Mouse (Mus musculus) intestine, postnatal 0 days (tissue): Measurements from ENCODE around the gene Arhgef18. TPM values are rescaled to one million over a fixed set of nuclear protein-coding genes. Genes with fewer than 3 reads are reported as not detected.

Source experiments
- ATAC-seq: fragments of 200-750 bp; cut with Nextera tagmentation; 2 replicates; pipeline ENCODE4 v1.8.0; 2017; ENCODE audit warnings: mild to moderate bottlenecking, moderate TSS enrichment, moderate library complexity
- H3K27ac ChIP-seq: fragments of 300-500 bp; sonication (generic); 2 replicates; pipeline ENCODE4 v1.5.1; 2014; ENCODE audit warnings: mild to moderate bottlenecking, low read depth, low read length, moderate library complexity
- H3K27me3 ChIP-seq: fragments of 300-500 bp; sonication (generic); replicated peaks from 2 replicates; pipeline ENCODE4 v1.6.1; 2014; ENCODE audit warnings: low read length, mixed read lengths; ENCODE audit not compliant: control insufficient read depth, insufficient read depth
- H3K36me3 ChIP-seq: fragments of 300-500 bp; sonication (generic); 2 replicates; pipeline ENCODE4 v1.6.1; 2014; ENCODE audit warnings: mild to moderate bottlenecking, moderate library complexity; ENCODE audit not compliant: control insufficient read depth, insufficient read depth
- H3K4me1 ChIP-seq: fragments of 300-500 bp; sonication (generic); replicated peaks from 2 replicates; pipeline ENCODE4 v1.6.1; 2014; ENCODE audit warnings: antibody characterized with exemption, low read length, mixed read lengths; ENCODE audit not compliant: control insufficient read depth, insufficient read depth
- H3K4me2 ChIP-seq: fragments of 300-500 bp; sonication (generic); replicated peaks from 2 replicates; pipeline ENCODE4 v1.6.1; 2014; ENCODE audit warnings: low read depth, mild to moderate bottlenecking, moderate library complexity
- H3K4me3 ChIP-seq: fragments of 300-500 bp; sonication (generic); 2 replicates; pipeline ENCODE4 v1.5.1; 2014; ENCODE audit warnings: low read depth, low read length
- H3K9ac ChIP-seq: fragments of 300-500 bp; sonication (generic); 2 replicates; pipeline ENCODE4 v1.6.1; 2014; ENCODE audit warnings: mild to moderate bottlenecking, low read depth, low read length
- H3K9me3 ChIP-seq: fragments of 300-500 bp; sonication (generic); 2 replicates; pipeline ENCODE4 v1.6.1; 2016; ENCODE audit warnings: mixed run types; ENCODE audit not compliant: control insufficient read depth
- CTCF ChIP-seq: sonication (generic); IDR thresholded peaks from 2 replicates; pipeline ENCODE4 v1.5.1; 2016; ENCODE audit warnings: low read depth, mild to moderate bottlenecking, control low read depth, antibody characterized with exemption, moderate library complexity
- WGBS: fragments of 180-500 bp; shearing (Covaris S2); extraction: QIAGEN DNeasy Blood & Tissue Kit; methylation state at CpG from one replicate; pipeline ENCODE4 v1.1.7; 2014; 5-methylcytosine and 5-hydroxymethylcytosine counted together
- polyA plus RNA-seq: library from polyadenylated mRNA; unstranded; fragments of >200 nt; fragmentation: Nextera tagmentation; extraction: Ambion mirVana; gene quantifications from 2 replicates; pipeline ENCODE4 v1.2.1, GENCODE M21; 2015

The Arhgef18 gene
- polyA plus RNA-seq, 1 experiment from 2014 or later = 4.5 TPM

- Histone ChIP-seq H3K27ac (no peak overlapping the region), H3K4me1 (peaks cover 20% of the 10 kb centered on the region), H3K36me3 (no peaks in the 10 kb centered on the region), H3K27me3 (no peaks in the 10 kb centered on the region), H3K4me3 (no peak overlapping the region), H3K9ac (no peak overlapping the region), H3K9me3 (no peaks in the 10 kb centered on the region), H3K4me2 (no peak overlapping the region)
- peak; percentile 86 for ATAC-seq
- no peak for TF ChIP-seq CTCF
- WGBS = 38% methylated on average over 7 of the region's 7 CpGs
Measured at GRCm38 (mm10) chr8:3411901-3412301, 19.1 kb downstream of the Arhgef18 start.

DNA sequence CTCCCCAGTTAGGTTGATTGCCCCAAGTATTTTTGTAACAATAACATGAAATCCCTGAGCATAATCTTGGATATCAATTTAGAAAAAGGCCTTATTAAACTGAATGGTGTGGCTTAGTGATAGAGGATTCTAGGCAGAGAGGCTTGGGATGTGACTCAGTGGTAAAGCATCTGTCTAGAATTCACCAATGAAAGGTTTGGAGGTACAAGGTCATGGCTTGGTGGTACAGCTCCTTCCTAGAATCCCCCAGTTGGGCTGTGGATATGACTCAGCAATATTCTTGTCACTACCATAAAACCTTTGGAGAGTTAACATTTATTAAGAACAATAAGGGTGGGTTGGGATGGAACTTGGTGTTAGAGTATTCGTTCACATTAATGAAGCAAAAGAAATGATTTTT, 20.0 kb downstream of the Arhgef18 start:
- H3K4me3 ChIP-seq = no peak overlapping the region
- H3K4me2 ChIP-seq = no peak overlapping the region
- 91% methylated on average over 1 of the region's 1 CpGs for WGBS
- no peak overlapping the region; the same call in 1 of the 2 replicates for H3K27ac ChIP-seq
- no peaks in the 10 kb centered on the region for H3K36me3 ChIP-seq
- no peak for ATAC-seq
- no peaks in the 10 kb centered on the region for H3K27me3 ChIP-seq
- H3K9me3 ChIP-seq = no peaks in the 10 kb centered on the region
- H3K4me1 ChIP-seq = peaks cover 25% of the 10 kb centered on the region
- no peak overlapping the region for H3K9ac ChIP-seq
- TF ChIP-seq CTCF = no peak

GRCm38 (mm10) chr8:3414639-3415190, 21.9 kb downstream of the Arhgef18 start:
- Histone ChIP-seq H3K4me3 (no peak overlapping the region), H3K4me2 (no peak overlapping the region), H3K27me3 (no peaks in the 10 kb centered on the region), H3K4me1 (peaks cover 27% of the 10 kb centered on the region), H3K9ac (no peak overlapping the region), H3K9me3 (no peaks in the 10 kb centered on the region), H3K36me3 (no peaks in the 10 kb centered on the region), H3K27ac (no peak overlapping the region)
- no peak for ATAC-seq
- TF ChIP-seq CTCF = no peak
- WGBS = 85% methylated on average over 6 of the region's 6 CpGs

DNA sequence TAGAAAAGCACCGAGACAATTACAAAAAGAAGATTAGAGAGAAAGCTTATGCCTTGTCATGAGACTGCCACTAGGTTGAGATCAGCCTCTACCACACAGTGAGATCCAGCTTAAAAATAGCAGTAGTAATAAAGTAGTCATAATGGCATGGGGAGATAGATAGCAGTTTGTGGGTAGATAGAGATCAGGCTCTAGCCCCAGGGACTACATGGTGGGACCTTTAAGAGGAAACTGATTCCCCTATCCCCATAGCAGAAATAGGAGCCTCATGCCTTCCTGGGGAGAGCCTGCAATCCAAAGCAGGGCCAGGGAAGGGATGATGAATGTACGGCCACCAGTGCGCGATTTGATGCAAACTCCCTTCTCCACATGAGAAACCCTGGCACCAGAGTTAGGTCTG, 22.5 kb downstream of the Arhgef18 start:
- no peaks in the 10 kb centered on the region for H3K27me3 ChIP-seq
- H3K4me2 ChIP-seq = no peak overlapping the region
- WGBS = 82% methylated on average over 4 of the region's 4 CpGs
- H3K27ac ChIP-seq = no peak overlapping the region
- H3K9me3 ChIP-seq = no peaks in the 10 kb centered on the region
- no peak overlapping the region for H3K4me3 ChIP-seq
- no peak overlapping the region for H3K9ac ChIP-seq
- no peak for ATAC-seq
- H3K4me1 ChIP-seq = peaks cover 27% of the 10 kb centered on the region
- TF ChIP-seq CTCF = no peak
- no peaks in the 10 kb centered on the region for H3K36me3 ChIP-seq

DNA sequence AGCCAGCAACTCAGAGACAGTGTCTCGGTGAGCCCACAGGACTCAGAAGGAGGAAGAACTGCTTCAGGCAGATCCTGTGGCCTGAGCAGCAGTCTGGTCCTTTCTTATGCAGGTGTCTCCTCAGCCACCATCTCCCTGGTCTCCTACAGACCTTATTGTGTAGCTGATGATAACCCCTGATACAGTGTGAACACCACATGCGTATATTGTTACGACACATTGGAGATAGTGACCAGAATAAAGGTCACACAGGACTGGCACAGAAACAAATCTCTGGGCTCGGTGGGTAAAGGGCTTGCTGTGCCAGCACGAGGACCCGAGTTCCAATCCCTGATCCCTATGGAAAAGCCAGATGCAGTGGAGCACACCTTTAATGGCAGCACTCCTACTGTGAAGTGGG, 22.9 kb downstream of the Arhgef18 start:
- no peaks in the 10 kb centered on the region for H3K36me3 ChIP-seq
- H3K9me3 ChIP-seq = no peaks in the 10 kb centered on the region
- no peak for ATAC-seq
- no peak overlapping the region for H3K4me2 ChIP-seq
- H3K27me3 ChIP-seq = no peaks in the 10 kb centered on the region
- TF ChIP-seq CTCF = no peak
- H3K4me3 ChIP-seq = no peak overlapping the region
- no peak overlapping the region for H3K27ac ChIP-seq
- no peak overlapping the region for H3K9ac ChIP-seq
- H3K4me1 ChIP-seq = peaks cover 27% of the 10 kb centered on the region
- WGBS = 63% methylated on average over 6 of the region's 6 CpGs

- Histone ChIP-seq H3K4me3 (no peak overlapping the region), H3K27me3 (no peaks in the 10 kb centered on the region), H3K36me3 (no peaks in the 10 kb centered on the region), H3K27ac (peak overlapping the region; percentile 21; the same call in 1 of the 2 replicates), H3K4me2 (peak overlapping the region; percentile 41), H3K9me3 (no peaks in the 10 kb centered on the region), H3K4me1 (peaks cover 27% of the 10 kb centered on the region), H3K9ac (no peak overlapping the region)
- ATAC-seq = no peak; the same call in 1 of the 2 replicates
- TF ChIP-seq CTCF = no peak
- WGBS = 38% methylated on average over 4 of the region's 4 CpGs
Measured at GRCm38 (mm10) chr8:3416846-3417245, 24.0 kb downstream of the Arhgef18 start.
